Comparison of ENCODE assay signal across 8 mouse cellular contexts in genomic region chr6:99065569-99066353, GRCm38 (mm10).
DNase-seq lines count a peak whose midpoint lies in the region; ATAC-seq lines count a peak whose summit lies in the region.

No protein-coding gene starts in this region.

- no peak for ATAC-seq in frontal cortex, adult (ENCODE audit: low TSS enrichment)

- peak; percentile 16 to 20 for DNase-seq in frontal cortex, postnatal 10 days (ENCODE audit: low spot score in 2 of 2)
- peak; percentile 51 for DNase-seq in adrenal gland, postnatal 14 days
- DNase-seq in heart, adult 8-10 months (ENCODE audit: low spot score): peak; percentile 68
- peak; percentile 58 to 68 for DNase-seq in kidney, postnatal 25 days
- no peak for DNase-seq in layer of hippocampus, adult 9-10 months (ENCODE audit: low spot score)
- no peak for DNase-seq in frontal cortex, postnatal 36 days (ENCODE audit: low spot score in 2 of 2)
- no peak for DNase-seq in thymus, adult 18-20 months

Comparison
In these comparisons a context has a peak if more than half of its experiments do, and no peak if none do; other contexts are left out.
1. DNase-seq: peak in frontal cortex, postnatal 10 days (2 of 2), adrenal gland, postnatal 14 days (single experiment), heart, adult 8-10 months (single experiment) and kidney, postnatal 25 days (2 of 2); none in layer of hippocampus, adult 9-10 months (single experiment), frontal cortex, postnatal 36 days (0 of 2) and thymus, adult 18-20 months (0 of 2).